Mouse (Mus musculus) thymus, adult 2 months (tissue): ENCODE measurements around the gene Appl2. TPM values are rescaled to one million over a fixed set of nuclear protein-coding genes. Genes with fewer than 3 reads are reported as not detected.
A peak's percentile ranks its signal among the peaks of the same experiment; 100 is the strongest.

ENCODE experiments used
- DNase-seq: peaks from one replicate; pipeline ENCODE4 v3.0.0; 2021
- H3K27ac ChIP-seq: fragments of 200-500 bp; 2 replicates; pipeline ENCODE4 v1.5.1; 2012; ENCODE audit warnings: low read length, control low read depth; ENCODE audit not compliant: control insufficient read depth, insufficient read depth
- H3K27me3 ChIP-seq: fragments of 200-500 bp; 2 replicates; pipeline ENCODE4 v1.6.1; 2012; ENCODE audit warnings: mild to moderate bottlenecking, low read length, moderate library complexity, mixed read lengths; ENCODE audit not compliant: control insufficient read depth, insufficient read depth
- H3K36me3 ChIP-seq: fragments of 200-500 bp; 2 replicates; pipeline ENCODE4 v1.6.1; 2012; ENCODE audit warnings: mild to moderate bottlenecking, low read length, moderate library complexity; ENCODE audit not compliant: control insufficient read depth, insufficient read depth
- H3K4me1 ChIP-seq: fragments of 200-500 bp; replicated peaks from 2 replicates; pipeline ENCODE4 v1.6.1; 2012; ENCODE audit warnings: low read length; ENCODE audit not compliant: control insufficient read depth, insufficient read depth
- H3K4me3 ChIP-seq: fragments of 200-500 bp; 2 replicates; pipeline ENCODE4 v1.5.1; 2012; ENCODE audit warnings: mild to moderate bottlenecking, low read length, control low read depth, moderate library complexity; ENCODE audit not compliant: control insufficient read depth, insufficient read depth
- CTCF ChIP-seq: fragments of 200-500 bp; IDR thresholded peaks from 2 replicates; pipeline ENCODE4 v1.5.1; 2012; ENCODE audit warnings: mild to moderate bottlenecking, control low read depth, low read length, moderate library complexity, borderline replicate concordance; ENCODE audit not compliant: control insufficient read depth, poor library complexity, insufficient read depth; ENCODE audit errors: extremely low read depth
- POLR2A ChIP-seq: fragments of 200-500 bp; IDR thresholded peaks from 2 replicates; pipeline ENCODE4 v1.6.1; 2012; ENCODE audit warnings: mild to moderate bottlenecking, low read length, control low read depth, moderate library complexity; ENCODE audit not compliant: control insufficient read depth, poor library complexity, insufficient read depth; ENCODE audit errors: extremely low read depth
- WGBS: fragments of 180-500 bp; shearing (Covaris S2); methylation state at CpG from one replicate; pipeline ENCODE4 v1.1.7; 2018; 5-methylcytosine and 5-hydroxymethylcytosine counted together
- polyA plus RNA-seq: library from polyadenylated mRNA; depleted of rRNA; stranded (reverse); fragments of >200 nt; gene quantifications from 2 replicates; pipeline ENCODE4 v1.2.3, GENCODE M21; 2012; rRNA removed

Gene Appl2
- 6.0 and 7.0 TPM in 2 replicates for polyA plus RNA-seq

DNA sequence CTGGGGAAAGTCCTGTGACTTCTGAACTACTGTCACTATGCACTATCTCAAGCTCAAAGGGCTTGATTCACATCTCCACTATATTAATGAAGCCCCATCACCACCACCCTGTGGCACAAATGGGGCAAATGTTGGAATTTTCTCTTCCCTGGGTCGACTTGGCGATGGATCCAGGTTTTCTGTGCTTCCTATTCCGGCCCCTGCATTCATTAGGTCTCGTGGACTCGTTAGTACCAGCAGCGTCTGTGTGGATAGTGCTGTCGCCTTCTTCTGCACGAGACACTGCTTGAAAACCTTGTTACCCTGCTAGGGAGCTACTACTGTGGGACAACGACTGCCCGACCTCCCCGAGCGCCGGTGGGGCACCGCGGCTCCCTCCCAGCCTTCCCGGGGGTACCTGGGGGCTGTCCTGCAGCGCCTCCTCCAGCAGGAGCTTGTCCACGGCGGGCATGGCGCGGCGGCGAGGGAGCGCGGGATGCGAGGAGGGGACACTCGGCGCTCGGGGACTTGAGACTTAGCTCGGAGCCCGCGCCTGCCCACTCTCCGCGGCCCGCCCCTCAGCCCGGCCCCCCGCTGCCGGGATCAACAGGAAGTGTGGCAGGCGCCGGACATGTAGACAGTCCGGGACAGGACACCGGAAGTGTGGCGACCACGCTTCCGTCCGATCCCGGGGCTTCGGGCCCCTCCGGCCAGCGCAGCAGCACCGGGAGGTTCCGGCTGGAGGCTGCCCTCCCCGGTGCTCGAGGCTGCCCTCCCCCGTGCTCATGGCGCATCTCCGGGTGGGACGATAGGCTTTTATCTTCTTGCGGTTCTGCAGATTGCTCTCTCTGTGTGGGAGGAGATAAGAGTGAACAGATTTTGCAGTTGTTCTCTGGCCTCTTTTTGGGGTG lies at the start of gene Appl2:
Appl2 (minus strand) TSS at position 608 of the 890 bp plus-strand sequence.
- peaks cover 14% of the 10 kb centered on the region for H3K4me1 ChIP-seq
- no peaks in the 10 kb centered on the region for H3K36me3 ChIP-seq
- no peak within 1 kb of the TSS for H3K27ac ChIP-seq
- DNase-seq, result peak; percentile 45
- no peaks in the 10 kb centered on the region for H3K27me3 ChIP-seq
- H3K4me3 ChIP-seq, result peak within 1 kb of the TSS; percentile 44
- WGBS, result 2% methylated on average over 59 of the region's 59 CpGs
- TF ChIP-seq POLR2A (no peak), CTCF (no peak)

DNA sequence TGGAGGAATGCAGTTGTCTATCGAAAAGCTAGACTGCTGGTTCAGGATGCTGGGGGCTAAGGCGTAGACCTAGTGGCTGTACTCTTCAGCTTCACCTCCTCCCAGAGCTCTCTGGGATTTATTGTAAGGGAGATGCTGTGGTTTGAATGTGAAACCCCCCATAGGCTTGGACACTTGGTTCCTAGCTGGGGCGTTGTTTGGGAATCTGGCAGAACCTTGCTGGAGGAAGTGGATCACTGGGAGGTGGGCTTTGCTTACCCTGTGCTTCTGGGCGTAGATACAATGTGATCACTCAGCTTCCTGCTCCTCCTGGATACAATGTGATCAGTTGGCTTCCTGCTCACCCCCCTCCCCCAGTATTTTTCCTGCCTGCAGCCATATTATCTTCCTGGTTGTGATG lies 47.7 kb upstream of the Appl2 start:
- TF ChIP-seq POLR2A (no peak), CTCF (no peak)
- H3K36me3 ChIP-seq, result no peaks in the 10 kb centered on the region
- 93% methylated on average over 4 of the region's 4 CpGs for WGBS
- H3K27me3 ChIP-seq, result no peaks in the 10 kb centered on the region
- no peak overlapping the region for H3K4me3 ChIP-seq
- no peak for DNase-seq
- no peak overlapping the region for H3K27ac ChIP-seq
- no peaks in the 10 kb centered on the region for H3K4me1 ChIP-seq

DNA sequence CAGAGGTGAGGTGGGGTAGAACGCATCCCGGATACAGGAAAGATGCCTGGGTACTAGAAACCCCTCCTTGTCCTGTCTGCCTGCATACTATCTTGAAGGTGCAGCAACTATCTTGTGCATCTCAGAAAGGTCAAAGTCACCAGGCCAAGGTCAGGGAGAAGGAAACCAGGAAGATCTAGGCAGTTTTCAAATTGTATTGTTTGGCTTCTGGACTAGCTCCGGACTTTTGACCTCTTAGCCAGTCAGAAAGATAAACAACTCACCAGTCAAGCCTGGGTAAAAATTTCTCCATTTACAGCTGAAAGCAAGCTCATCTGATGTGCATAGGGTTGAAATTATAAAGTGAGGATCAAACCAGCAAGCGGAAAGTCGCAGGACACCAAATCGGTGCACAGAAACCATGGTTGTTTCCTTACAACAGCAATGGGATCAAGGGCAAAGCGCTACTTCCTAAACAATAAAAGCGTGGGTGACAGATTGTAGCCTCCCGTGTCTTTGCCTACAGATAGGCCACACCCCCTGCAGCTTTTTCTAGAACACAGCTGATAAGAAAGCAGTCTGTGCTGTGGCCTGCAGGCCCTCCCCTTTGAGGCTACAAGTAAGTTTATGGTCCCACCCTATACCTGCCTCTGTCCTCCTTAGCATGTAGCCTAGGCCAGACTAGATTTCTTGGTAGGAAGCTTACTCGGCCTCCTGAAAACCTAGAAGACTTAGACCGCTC lies 43.8 kb upstream of the Appl2 start:
- no peak for DNase-seq
- Histone ChIP-seq H3K27me3 (no peaks in the 10 kb centered on the region), H3K4me1 (no peaks in the 10 kb centered on the region), H3K4me3 (no peak overlapping the region), H3K36me3 (no peaks in the 10 kb centered on the region), H3K27ac (no peak overlapping the region)
- WGBS, result 86% methylated on average over 11 of the region's 11 CpGs
- TF ChIP-seq POLR2A (no peak), CTCF (no peak)

DNA sequence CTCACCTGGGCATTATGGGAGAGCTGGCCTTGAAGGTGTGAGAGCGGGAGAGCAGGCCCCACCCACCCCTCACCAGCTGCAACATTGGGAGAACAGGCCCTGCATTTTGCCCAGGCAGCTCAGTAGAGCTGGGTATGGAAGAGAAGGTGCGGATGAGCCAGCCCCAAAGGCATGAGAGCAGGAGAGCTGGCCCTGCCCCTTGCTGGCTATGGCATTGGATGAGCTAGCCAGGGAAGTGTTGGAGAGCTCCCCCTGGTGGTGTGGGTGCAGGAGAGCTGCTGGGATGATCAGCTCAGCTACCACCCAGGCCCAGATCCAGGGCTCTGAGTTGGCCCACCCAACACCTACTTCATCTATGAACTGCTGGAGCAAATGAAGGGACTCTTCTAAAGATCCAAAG lies 39.7 kb upstream of the Appl2 start:
- Histone ChIP-seq H3K36me3 (no peaks in the 10 kb centered on the region), H3K4me3 (no peak overlapping the region), H3K27me3 (no peaks in the 10 kb centered on the region), H3K27ac (no peak overlapping the region), H3K4me1 (no peaks in the 10 kb centered on the region)
- no peak for TF ChIP-seq CTCF
- no peak for TF ChIP-seq POLR2A
- 100% methylated on average over 2 of the region's 2 CpGs for WGBS
- peak; percentile 12 for DNase-seq

DNA sequence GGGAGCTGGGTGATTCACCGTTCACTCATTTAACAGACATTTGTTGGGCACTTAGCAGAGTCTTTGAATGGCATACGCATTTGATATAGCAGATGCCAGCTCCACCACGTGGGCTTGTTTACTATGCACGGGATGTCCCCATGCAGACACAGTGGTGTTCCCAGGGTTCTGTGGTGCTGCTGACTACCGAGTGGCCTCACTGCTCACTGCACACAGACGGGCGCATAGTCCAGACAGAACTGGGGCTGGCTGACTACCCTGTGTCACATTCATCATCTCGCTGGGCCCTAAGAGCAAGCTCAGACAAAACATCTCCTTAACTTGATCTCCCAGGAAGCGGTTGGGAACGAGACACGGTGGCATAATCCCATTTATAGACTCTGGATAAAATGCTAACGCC lies 32.8 kb upstream of the Appl2 start:
- no peaks in the 10 kb centered on the region for H3K4me1 ChIP-seq
- no peaks in the 10 kb centered on the region for H3K36me3 ChIP-seq
- no peak overlapping the region for H3K4me3 ChIP-seq
- H3K27me3 ChIP-seq, result no peaks in the 10 kb centered on the region
- WGBS, result 94% methylated on average over 12 of the region's 12 CpGs
- no peak overlapping the region for H3K27ac ChIP-seq
- TF ChIP-seq POLR2A, result no peak
- TF ChIP-seq CTCF, result no peak
- no peak for DNase-seq

DNA sequence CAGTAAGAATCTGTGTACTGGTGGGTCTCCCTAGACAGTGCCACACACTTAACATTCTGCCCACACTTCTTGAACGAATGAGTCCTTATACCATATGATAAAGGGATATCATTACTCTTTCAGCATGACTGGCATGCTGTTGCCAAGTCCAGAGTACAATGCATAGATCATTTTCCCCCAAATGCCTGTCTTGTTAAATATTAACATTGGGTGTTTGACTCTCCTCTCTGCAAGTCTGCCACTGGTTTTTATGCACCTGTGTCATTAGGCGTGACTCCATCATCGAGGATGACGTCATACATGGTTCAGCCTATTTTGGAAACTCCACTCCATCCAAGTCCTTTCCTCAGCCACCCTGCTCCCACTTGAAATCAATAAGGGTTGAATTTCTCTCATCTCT lies 18.0 kb upstream of the Appl2 start:
- H3K36me3 ChIP-seq, result no peaks in the 10 kb centered on the region
- no peak overlapping the region for H3K4me3 ChIP-seq
- no peak overlapping the region for H3K27ac ChIP-seq
- no peaks in the 10 kb centered on the region for H3K27me3 ChIP-seq
- no peak for DNase-seq
- H3K4me1 ChIP-seq, result no peaks in the 10 kb centered on the region
- 93% methylated on average over 4 of the region's 4 CpGs for WGBS
- TF ChIP-seq POLR2A (no peak), CTCF (no peak)
